Mouse (Mus musculus) lung, adult 2 months (tissue): Measurements from ENCODE around the gene Tctn3.

Experiments used
- CTCF ChIP-seq: fragments of 200-500 bp; IDR thresholded peaks from 2 replicates; pipeline ENCODE4 v1.5.1; 2011; ENCODE audit warnings: mild to moderate bottlenecking, low read length, control low read depth; ENCODE audit not compliant: insufficient read depth
- POLR2A ChIP-seq: fragments of 200-500 bp; IDR thresholded peaks from 2 replicates; pipeline ENCODE4 v1.6.1; 2011; ENCODE audit warnings: low read depth, mild to moderate bottlenecking, control low read depth, low read length, borderline replicate concordance; ENCODE audit errors: extremely low read depth

- no peak for TF ChIP-seq POLR2A
- TF ChIP-seq CTCF = no peak
These were observed 10.2 kb downstream of the Tctn3 start for GRCm38 (mm10) chr19:40601870-40602269.
